Mouse (Mus musculus) liver, postnatal 0 days (tissue): ENCODE results near the gene Sct.

Experiments
- CTCF ChIP-seq: sonication (generic); IDR thresholded peaks from 2 replicates; pipeline ENCODE4 v1.5.1; 2016; ENCODE audit warnings: antibody characterized with exemption, low read depth
- EP300 ChIP-seq: IDR thresholded peaks from 2 replicates; pipeline ENCODE4 v1.6.1; 2016; ENCODE audit warnings: antibody characterized with exemption, low read depth, mild to moderate bottlenecking

DNA sequence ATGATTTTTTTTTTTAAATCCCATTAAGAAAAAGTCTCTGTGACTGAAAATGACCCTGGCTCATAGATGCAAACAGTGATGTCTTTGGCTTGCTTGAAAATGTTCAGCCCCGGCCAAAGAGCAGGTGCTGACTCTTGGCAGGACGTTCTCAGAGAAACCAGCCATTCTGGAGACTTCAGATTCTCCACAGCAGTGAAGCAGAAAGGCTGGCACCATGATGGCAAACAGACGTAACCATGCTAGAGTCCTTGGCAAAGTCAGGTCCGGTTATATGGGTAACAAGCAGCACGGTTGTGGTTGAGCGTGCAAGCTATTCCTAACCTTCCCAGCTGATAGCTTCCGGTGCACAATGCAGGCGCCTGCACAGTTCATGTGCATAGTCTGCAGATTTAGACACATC is 20.2 kb upstream of the Sct start:
- TF ChIP-seq EP300, result no peak
- no peak for TF ChIP-seq CTCF
